Mouse (Mus musculus) erythroblast, embryonic 14.5 days (primary cell): ENCODE results near the gene Sh2d1b1. TPM values are rescaled to one million over a fixed set of nuclear protein-coding genes. Genes with fewer than 3 reads are reported as not detected.
"Not testable (repeated sequence)": the region's sequence is repeated elsewhere in the genome, so short reads cannot be mapped to it uniquely, and the experiment has no call there.

ENCODE experiments used
- H3K27me3 ChIP-seq: 2 replicates; pipeline ENCODE4 v1.6.1; 2012; ENCODE audit warnings: inconsistent platforms; ENCODE audit not compliant: control insufficient read depth
- H3K36me3 ChIP-seq: 2 replicates; pipeline ENCODE4 v1.6.1; 2012; ENCODE audit warnings: mild to moderate bottlenecking, inconsistent platforms; ENCODE audit not compliant: control insufficient read depth
- H3K4me1 ChIP-seq: 2 replicates; pipeline ENCODE4 v1.6.1; 2012; ENCODE audit warnings: inconsistent platforms; ENCODE audit not compliant: control insufficient read depth
- H3K4me3 ChIP-seq: replicated peaks from 2 replicates; pipeline ENCODE3; 2012; ENCODE audit warnings: moderate library complexity, mild to moderate bottlenecking, inconsistent platforms
- H3K9me3 ChIP-seq: 2 replicates; pipeline ENCODE4 v1.6.1; 2012; ENCODE audit warnings: low read length, inconsistent platforms, mixed read lengths; ENCODE audit not compliant: control insufficient read depth
- GATA1 ChIP-seq: IDR thresholded peaks from 2 replicates; pipeline ENCODE4 v1.6.1; 2012; ENCODE audit warnings: low read length, inconsistent platforms, mixed read lengths
- TAL1 ChIP-seq: IDR thresholded peaks from 3 replicates; pipeline ENCODE4 v1.6.1; 2012; ENCODE audit warnings: low read length, inconsistent platforms, mixed read lengths
- polyA plus RNA-seq: library from polyadenylated mRNA; stranded (reverse); fragments of >175 nt; gene quantifications from 2 replicates; pipeline ENCODE4 v1.2.3, GENCODE M21; 2012

Gene Sh2d1b1
- polyA plus RNA-seq, result not detected in 2 replicates

DNA sequence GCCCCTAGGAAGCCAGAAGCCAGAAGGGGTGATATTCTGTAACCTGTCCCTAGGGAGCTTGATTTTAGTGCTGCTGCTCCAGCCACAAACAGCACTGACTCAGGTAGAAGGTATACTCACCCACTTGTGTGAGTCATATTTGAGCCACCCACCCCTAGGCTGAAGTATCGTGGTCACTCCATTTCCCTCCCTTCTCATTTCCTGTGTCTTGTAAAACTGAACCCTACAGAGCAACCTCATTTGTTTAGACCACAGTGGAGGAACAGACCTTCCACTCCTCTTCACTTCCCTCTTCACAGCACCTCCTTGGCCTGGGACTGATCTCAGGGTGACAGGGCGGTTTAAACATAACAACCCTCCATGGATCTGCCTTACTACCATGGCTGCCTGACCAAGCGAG, at the start of gene Sh2d1b1:
Sh2d1b1 (plus strand) TSS at position 305 of the 400 bp plus-strand sequence.
- no peaks in the 10 kb centered on the region for H3K27me3 ChIP-seq
- H3K4me1 ChIP-seq, result no peaks in the 10 kb centered on the region
- no peaks in the 10 kb centered on the region for H3K36me3 ChIP-seq
- no peaks in the 10 kb centered on the region for H3K9me3 ChIP-seq
- H3K4me3 ChIP-seq, result no peak within 1 kb of the TSS
- TF ChIP-seq TAL1 (no peak), GATA1 (no peak)

- not testable (repeated sequence) for H3K9me3 ChIP-seq, H3K4me1 ChIP-seq, H3K4me3 ChIP-seq, H3K36me3 ChIP-seq, H3K27me3 ChIP-seq
Observed at GRCm38 (mm10) chr1:170232688-170233087, 44.4 kb upstream of the Sh2d1b1 start, which contains the start of gene Sh2d1b2. TSS of gene Sh2d1b2 (plus strand) at chr1:170232749.

DNA sequence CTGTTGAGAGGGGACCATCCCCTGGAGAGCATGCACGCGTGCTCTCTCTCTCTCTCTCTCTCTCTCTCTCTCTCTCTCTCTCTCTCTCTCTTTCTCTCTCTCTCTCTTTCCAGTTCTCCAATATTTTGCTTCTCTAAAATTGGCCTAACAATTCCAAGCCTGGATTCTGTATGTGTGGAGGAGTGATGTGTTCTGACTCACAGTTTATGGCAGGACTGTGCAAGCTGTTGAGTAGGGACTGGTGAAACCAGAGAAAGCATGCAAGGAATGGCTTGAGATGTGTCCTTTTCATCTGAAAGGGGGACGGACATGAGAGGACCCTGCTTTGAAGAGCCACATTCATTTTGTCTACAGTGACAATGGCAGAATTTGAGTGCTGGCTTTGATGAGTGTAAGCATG, 32.1 kb upstream of the Sh2d1b1 start:
- TF ChIP-seq GATA1 (no peak), TAL1 (no peak)
- Histone ChIP-seq H3K9me3 (no peaks in the 10 kb centered on the region), H3K4me3 (no peak overlapping the region), H3K36me3 (no peaks in the 10 kb centered on the region), H3K4me1 (no peaks in the 10 kb centered on the region), H3K27me3 (no peaks in the 10 kb centered on the region)

DNA sequence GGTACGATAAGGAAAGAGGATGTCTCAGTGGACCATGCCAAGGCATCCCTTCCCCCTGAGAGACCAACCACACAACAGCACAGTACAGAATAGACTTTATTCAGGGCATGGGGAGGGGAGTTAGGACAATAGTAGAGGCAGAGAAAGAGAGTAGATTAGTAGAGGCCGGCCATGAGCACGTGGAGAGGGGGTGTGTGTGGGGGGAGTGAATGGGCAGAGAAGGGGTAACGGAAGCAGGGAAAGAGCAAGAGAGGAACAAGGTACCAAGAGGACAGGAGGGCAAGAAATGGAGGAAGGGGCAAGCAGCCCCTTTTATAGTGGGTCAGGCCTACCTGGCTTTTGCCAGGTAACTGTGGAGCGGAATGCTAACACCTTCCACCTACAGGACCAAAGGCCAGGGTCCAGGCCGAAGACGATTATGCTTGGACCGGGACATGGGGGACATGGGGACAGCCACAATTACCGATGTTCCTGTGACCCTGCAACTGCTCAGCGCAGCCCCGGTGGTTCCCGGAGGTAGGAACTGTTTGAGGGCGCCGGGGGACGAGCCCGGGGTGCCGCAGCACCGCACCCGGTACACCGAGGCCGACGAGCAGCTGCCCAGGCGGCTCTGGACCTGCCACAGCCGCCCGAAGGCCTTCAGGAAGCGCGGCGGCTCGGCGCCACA, 22.1 kb upstream of the Sh2d1b1 start:
- H3K27me3 ChIP-seq, result no peaks in the 10 kb centered on the region
- no peaks in the 10 kb centered on the region for H3K9me3 ChIP-seq
- no peak for TF ChIP-seq GATA1
- no peak for TF ChIP-seq TAL1
- no peaks in the 10 kb centered on the region for H3K4me1 ChIP-seq
- peak overlapping the region; percentile 54 for H3K4me3 ChIP-seq
- H3K36me3 ChIP-seq, result no peaks in the 10 kb centered on the region

GRCm38 (mm10) chr1:170255560-170255910, 21.6 kb upstream of the Sh2d1b1 start:
- H3K27me3 ChIP-seq, result no peaks in the 10 kb centered on the region
- peak overlapping the region; percentile 58 for H3K4me3 ChIP-seq
- H3K9me3 ChIP-seq, result no peaks in the 10 kb centered on the region
- H3K36me3 ChIP-seq, result no peaks in the 10 kb centered on the region
- TF ChIP-seq TAL1 (no peak), GATA1 (no peak)
- H3K4me1 ChIP-seq, result no peaks in the 10 kb centered on the region

DNA sequence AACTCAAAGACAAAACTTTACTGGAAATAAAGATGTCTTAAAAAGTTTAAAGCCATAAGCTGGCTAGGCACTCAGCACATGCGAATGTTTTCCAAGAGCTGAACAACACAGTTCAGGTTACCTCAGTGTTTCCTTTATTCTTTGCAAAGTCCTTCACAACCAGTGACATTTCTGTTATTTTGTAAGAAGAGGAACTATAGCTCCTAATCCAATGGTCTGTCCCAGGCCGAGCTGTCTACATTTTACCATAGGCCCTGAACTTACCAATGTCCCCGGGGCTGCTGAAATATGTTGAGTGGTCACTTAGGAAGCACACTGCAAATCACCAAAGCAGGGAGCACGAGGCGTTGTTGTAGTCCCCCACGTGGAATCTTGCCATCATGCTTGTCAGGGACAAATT, 6.8 kb upstream of the Sh2d1b1 start:
- Histone ChIP-seq H3K9me3 (no peaks in the 10 kb centered on the region), H3K27me3 (no peaks in the 10 kb centered on the region), H3K4me3 (no peak overlapping the region), H3K36me3 (no peaks in the 10 kb centered on the region), H3K4me1 (no peaks in the 10 kb centered on the region)
- TF ChIP-seq GATA1 (no peak), TAL1 (no peak)

DNA sequence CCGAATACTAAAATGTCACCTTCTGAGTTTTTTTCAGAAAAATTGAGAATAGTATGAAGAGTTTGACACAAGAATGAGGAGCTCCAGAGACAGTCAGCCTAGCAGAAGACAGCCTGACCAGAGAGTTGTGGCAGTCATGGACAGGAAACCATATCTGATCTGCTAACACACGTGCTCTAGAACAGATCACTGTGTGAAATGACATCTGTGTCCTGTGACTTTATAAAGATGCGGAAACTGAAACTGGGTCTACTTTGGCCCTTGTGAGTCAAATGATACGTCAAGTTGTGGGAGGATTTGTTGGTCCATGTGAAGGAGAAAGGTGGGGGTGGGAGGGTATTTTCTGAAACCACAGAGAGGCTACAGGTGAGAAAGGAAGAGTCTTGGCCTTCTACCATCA, 6.4 kb upstream of the Sh2d1b1 start:
- Histone ChIP-seq H3K27me3 (no peaks in the 10 kb centered on the region), H3K4me1 (no peaks in the 10 kb centered on the region), H3K4me3 (no peak overlapping the region), H3K36me3 (no peaks in the 10 kb centered on the region), H3K9me3 (no peaks in the 10 kb centered on the region)
- no peak for TF ChIP-seq TAL1
- TF ChIP-seq GATA1, result no peak

GRCm38 (mm10) chr1:170273252-170273651, 3.9 kb upstream of the Sh2d1b1 start:
- no peaks in the 10 kb centered on the region for H3K9me3 ChIP-seq
- TF ChIP-seq TAL1, result no peak
- TF ChIP-seq GATA1, result no peak
- H3K36me3 ChIP-seq, result no peaks in the 10 kb centered on the region
- no peak overlapping the region for H3K4me3 ChIP-seq
- no peaks in the 10 kb centered on the region for H3K4me1 ChIP-seq
- no peaks in the 10 kb centered on the region for H3K27me3 ChIP-seq

- no peaks in the 10 kb centered on the region for H3K4me1 ChIP-seq
- no peaks in the 10 kb centered on the region for H3K36me3 ChIP-seq
- no peaks in the 10 kb centered on the region for H3K27me3 ChIP-seq
- no peak overlapping the region for H3K4me3 ChIP-seq
- no peaks in the 10 kb centered on the region for H3K9me3 ChIP-seq
- TF ChIP-seq GATA1 (no peak), TAL1 (no peak)
Observed at GRCm38 (mm10) chr1:170282415-170283129, 5.5 kb downstream of the Sh2d1b1 start.
